Mouse (Mus musculus) erythroid progenitor cell, adult 5-6 weeks (primary cell): ENCODE measurements around the gene Dock9. TPM values are rescaled to one million over a fixed set of nuclear protein-coding genes. Genes with fewer than 3 reads are reported as not detected.
A peak's percentile ranks its signal among the peaks of the same experiment; 100 is the strongest.
"Not testable (repeated sequence)": the region's sequence is repeated elsewhere in the genome, so short reads cannot be mapped to it uniquely, and the experiment has no call there.

Experiments used
- ATAC-seq: replicated peaks from 2 replicates; pipeline ENCODE4 v1.8.0; 2016; ENCODE audit warnings: moderate number of reproducible peaks, mild to moderate bottlenecking, moderate TSS enrichment, inconsistent platforms; ENCODE audit not compliant: poor library complexity, low FRiP score, severe bottlenecking
- total RNA-seq, 2 experiments: library from RNA; stranded (forward) in 1 of 2; stranded (reverse) in 1 of 2; fragments of 150-400 nt in 1 of 2; fragments of 186-747, 209-891 nt in 1 of 2; gene quantifications; 2 replicates each; pipeline versions ENCODE4 v1.2.3 to v1.2.4; 2015 to 2017; ENCODE audit warnings: low replicate concordance in 2 of 2

The Dock9 gene
- total RNA-seq, 2 experiments from 2014 or later = 1.1 to 1.7 TPM

DNA sequence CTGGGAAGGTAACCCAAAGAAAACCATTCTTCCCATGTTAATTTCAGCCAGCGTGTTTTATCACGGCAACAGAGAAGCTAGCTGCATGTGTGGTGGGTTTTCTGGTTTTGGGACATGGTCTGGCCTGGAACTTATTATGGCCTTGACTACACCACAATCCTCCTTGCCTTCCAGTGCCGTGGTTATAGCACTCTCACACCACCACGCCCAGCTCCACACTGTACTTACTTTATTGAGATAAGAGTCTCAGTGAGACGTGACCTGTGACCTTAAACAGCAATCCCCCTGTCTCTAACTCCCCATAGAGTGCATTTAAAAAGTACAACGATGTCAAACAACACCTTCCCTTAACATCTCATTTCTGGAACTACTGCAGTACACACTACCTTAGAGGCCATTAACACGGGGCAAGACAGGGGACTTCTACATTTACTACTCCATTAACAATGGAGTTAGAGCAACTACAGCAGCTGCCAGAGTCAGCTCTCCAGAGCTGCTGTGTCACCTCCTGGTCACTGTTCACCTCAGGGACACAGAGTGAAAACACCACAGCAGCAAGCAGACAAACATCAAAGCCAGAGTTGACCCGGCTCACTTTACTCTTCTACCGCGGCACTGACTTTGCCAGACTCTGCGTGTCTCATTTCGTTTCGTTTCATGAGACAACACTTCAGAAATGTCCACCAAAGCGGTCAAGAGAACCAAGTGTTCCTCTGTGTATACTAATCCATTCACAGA, 86.4 kb downstream of the Dock9 start:
- no peak for ATAC-seq

DNA sequence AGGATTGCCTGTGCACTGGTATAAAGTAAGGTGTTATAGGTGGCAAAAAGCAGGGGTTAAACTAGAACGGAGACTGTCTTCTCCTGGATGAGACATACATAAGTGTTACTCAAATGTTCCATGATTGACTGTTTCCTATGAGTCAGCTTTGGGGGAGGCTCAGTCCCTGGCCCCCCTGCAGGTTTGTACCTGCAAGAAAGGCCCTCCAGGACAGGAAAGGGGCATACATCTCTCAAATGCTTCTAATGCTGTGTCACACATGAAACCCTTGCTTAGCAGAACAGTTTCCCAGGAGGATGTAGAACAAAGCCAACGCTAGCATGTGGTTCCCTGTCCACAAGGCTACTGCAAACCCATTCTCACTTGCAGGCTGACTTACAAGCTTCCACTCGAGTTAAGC, 87.5 kb downstream of the Dock9 start:
- no peak for ATAC-seq

DNA sequence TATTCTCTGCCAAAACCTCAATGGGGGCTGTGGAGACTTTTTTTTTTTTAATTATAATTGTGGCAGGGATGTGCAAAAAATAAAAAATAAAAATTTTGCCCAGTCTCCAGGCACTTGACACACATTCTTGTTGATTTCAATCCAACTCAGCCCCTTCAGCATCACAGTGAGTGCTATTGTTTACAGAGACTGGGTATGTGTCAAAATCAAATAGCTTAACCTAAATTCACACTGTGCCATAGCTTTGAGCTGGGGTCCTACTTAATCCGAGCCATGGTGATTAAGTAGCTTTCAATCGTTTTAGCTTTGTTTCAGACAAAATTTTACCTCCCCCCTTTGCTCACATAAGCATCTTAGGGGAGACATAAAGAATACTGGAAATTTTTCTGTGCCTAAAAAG, 89.4 kb downstream of the Dock9 start:
- ATAC-seq = no peak

DNA sequence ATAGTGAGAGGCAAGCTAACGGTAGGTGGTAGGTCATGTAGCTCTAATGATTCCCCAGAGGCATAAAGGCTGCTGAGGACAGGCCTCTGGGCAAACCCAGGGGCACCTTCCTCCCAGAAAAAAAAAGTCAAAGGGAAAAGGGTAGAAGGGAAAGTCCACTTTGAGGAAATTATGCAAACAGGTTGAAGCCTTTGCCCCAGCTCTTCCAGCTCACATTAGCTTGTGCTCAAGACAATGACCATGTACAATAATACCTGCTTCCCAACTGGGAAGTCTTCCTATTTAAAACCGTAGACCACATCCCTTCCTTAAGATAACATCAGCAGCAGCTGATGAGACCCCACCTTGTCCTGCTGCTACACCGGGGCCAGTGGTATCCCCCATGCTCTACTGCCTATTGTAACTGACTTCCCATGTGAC, 91.1 kb downstream of the Dock9 start:
- ATAC-seq = no peak

DNA sequence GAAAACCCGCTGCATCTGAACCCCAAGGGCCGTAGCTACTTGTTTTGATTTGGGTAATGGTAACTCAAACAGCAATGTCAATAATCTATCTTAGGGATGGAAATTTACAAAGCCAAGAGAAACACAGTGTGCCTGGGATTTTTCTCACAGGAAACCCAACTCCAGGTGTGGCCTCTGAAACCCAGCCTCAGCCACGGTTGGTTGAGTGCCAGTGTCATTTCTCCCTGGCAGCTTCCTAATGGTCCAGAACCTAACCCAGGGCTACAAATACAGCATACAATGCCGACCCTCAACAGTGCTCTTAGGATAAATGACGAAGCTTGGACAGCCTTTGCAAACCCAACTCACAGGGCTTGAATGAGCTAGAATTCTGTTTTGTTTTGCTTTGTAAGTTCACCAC, 92.0 kb downstream of the Dock9 start:
- no peak for ATAC-seq

DNA sequence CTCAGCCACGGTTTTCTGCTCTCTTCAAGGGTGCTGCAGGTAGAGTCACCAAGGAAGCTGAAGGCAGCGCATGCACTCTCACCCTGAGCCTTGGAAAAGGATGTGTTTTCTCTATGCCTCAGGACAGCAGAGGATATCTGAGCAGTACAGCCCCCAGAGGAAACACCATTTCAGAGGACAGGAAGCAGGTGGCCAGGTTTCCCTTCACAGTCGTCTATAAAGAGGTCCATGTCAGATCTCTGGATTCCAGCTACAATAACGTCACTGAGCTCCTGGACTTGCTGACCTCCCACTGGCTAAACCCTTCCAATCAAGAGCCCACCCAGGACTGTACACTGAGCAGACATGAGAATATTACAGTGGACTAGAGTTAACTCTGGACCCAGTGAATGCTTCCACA, 95.1 kb downstream of the Dock9 start:
- no peak for ATAC-seq

DNA sequence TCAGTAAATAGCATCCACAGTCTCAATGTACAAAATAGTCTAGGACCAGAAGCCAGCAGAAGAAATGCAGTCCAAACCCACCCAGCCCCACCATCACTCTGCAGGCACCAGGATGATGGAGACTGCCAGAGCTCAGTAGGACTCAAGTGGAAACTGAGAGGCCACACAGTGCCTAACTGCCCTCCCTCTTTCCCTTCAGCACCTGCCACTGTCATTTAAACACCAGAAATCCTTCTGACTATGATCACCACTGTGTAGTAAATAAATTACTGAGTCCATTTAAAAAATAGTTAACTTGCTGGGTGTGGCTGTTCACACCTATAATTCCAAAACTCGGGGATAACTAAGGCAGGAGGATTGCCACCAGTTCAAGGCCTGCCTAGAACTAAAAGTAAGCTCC, 97.6 kb downstream of the Dock9 start:
- no peak for ATAC-seq

DNA sequence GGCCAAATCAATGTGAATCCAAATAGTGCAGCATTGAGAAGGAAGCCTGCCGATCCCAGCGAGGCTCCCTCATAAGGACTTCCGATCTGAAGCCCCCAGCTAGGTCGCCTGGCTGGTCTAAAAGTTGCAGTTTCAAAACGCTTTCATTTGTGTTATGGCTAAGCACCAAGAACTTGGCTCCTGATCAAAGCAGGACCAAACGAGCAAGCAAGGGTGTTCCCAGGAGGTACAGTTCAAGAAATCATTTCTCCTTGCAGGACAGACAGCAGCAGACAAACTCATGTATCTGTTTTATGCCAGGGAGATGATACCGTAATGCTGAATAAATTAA, 99.1 kb downstream of the Dock9 start:
- no peak for ATAC-seq

DNA sequence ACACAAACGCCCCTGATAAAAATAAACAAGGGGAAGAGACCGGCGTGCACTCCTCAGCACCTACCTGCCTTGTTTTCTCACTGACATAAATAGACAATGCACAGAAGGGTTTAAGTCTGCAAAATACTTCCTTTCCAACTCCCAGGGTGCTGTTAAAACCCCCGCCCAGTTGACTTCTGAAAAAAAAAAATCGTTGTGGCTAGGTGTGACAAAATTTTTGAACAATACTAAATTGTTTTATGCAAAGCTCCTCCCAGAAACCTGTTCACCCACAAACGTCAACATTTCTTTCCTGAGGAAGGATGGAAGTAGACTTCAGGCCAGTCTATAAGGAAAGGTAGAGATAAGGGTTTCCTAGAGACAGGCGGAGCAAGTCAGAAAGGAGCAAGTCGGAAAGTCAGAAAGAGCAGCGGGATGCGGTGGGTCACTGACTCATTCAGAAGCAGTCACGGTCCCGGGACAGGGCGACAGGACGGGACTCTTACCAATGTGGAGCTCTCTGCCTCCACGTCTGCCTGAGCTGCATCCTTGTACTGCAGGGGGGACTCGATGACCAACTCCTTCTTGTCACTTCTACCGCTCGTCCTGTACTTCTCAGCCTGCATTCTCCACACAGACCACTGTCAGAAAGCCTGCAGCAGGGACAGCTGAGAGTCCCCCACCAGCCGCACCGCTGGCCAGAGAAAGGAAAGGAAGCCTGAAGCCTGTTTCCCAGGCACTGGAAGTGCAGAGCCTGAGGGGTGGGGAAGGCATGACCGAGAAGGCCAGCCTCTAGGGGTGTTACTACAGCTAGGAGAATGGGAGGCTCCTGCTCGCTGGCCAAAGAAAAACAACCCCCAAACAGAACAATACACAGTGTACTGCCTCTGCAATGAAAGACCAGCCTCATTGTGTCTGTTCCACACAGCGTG, 99.7 kb downstream of the Dock9 start:
- ATAC-seq = 0 out of 2 replicates have a peak, but pooled peaks have one; percentile 30

DNA sequence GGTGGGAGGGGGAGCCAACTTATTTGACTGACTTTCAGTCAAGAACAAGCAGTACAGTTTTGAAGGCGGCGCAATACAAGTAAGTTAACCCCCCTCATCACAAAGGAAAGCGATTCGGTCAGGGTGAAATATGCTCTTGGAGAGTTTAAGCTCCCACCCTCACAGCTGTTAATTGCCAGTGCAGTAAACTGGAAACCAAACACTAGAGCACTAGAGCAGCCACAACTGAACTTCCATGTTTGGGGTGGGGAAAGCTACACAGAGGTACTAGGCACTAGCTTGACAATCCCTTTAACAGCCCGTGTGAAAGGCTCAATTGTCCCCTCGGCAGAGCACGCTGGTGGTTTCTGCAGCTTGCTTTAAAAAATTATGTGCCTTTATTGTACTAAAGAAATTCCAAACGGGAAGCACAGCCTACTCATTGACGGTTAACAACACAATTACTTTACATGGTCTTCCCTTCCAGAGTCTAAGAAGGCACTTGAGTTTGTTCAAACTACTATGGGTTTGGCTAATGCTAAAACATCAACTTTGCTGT, 100.4 kb downstream of the Dock9 start:
- ATAC-seq = no peak

DNA sequence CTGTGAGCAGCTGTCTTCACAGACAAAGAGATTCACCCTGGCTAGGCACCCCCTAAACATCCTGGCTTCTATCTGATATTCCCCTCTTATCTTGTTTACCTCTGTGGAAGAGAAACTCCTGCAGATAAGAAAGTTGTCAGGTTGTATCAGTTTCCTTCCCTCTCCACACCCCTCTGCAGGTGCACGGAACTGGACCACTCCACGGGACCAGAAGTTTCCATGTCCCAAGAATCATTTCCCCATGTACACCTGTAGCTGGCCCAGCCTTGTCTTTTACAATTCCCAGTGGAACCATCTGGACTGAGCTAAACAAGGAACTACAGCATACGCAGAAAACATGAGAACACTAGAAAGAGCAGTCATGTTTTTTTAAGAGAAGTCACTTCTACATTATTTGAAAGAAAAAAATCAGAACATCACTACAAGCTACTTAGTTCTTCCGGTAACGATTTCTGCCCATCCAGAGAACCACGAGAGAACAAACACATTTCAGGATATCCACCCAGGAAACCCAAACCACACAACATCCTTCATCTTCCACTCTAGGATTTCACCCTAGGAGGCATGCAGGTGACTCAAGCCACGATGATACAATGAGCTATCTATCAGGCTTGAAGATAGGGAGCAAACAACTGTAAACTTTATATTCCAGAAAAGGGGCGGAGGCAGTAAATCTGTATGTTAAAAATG, 101.1 kb downstream of the Dock9 start:
- no peak for ATAC-seq

DNA sequence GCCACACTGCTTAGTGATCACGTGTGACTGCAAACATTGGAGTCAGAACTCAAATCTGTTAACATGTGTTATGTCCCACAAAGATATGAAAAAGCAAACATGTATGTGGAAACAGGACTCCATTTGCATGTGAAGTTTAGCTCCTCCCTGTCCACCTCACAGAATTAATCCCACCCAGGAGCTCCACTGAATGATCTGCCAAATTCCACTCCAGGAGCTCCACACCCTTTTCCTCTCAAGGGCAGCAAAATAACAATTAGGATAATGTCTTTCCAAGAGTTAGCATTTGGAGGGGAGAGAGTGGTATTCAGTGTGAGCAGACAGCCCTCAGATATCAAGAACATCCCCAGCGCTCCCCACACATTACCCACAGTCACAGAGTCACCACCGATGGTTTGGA, 102.9 kb downstream of the Dock9 start:
- ATAC-seq = no peak

DNA sequence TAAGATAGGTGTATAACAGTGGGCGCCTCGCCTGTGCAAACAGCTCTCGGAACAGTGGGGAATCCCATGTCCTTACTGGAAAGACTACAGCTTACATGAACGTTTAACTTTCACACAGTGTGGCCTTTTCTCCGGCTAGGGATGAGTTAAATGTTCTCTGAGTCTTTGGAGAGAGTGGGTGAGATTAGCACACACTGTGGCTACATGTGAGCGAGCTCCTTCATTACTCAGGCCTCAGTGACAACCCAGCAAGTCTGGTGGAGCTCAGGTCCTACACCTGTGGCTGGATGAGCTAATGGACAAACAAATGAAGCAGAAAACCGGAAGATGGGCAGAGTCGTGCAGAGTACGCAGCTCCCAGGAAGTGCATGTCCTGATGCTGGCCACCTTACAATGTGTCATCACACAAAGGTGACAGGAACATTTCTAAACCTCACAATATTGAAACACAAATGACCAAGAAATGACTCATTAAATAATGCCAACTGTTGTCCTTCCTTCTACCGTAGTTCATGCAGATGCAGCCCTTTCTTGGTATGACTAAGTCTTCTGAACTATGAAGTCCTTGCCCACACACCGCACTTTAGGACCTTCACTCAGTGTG, 103.5 kb downstream of the Dock9 start:
- no peak for ATAC-seq

DNA sequence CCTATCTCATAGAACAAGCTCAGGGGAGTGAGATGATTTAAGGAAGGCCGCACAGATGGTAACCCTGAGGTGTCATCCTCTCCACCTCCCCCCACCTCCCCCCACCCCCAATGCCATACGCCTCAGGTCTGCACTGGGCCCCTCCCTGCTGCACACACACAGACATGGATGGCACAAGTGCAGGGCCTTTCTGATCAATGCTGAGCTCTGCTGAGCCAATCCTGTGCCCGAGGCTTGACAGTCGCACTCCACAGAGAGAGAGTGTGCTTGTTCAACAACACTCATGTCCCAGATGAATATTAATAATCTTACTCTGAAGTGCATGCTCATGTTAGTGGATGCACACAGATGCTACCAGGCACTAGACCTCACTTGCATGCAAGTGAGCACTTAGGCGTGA, 108.0 kb downstream of the Dock9 start:
- not testable (repeated sequence) for ATAC-seq

DNA sequence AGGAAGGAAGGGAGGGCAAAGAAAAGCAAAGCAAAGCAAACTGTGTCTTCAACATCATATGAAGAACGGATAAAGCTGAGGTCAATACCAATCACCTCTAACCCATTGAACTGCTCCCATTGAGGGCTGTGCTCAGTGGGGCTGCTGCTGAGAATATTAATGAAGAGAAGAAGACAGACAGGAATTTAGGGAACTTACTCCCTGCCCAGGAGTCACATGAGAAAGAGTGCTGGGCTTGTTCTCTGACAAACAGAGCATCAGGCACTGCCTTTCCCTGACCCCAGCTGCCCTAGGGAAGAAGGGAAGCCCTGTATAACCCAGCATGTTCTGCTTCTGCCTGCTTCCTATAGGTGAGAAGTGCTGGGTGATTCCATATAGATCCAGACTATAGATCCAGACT, 109.5 kb downstream of the Dock9 start:
- no peak for ATAC-seq

DNA sequence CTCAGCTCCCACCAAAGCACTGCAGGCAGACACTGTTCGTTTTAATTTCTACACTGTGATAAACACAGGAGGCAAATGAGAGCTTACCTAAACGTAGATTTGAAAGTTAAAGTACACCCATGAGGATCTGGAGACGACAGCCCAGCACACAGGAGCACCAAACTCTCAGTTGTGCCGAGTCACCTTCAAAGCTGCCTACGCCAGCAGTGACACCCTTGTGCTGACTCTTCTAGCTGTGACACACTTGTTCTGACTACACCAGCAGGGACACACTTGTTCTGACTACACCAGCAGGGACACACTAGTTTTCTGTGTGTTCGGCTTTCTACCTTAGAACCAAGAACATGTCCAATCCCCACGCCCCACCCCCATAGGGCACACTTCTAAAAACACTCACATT, 110.4 kb downstream of the Dock9 start:
- no peak for ATAC-seq

DNA sequence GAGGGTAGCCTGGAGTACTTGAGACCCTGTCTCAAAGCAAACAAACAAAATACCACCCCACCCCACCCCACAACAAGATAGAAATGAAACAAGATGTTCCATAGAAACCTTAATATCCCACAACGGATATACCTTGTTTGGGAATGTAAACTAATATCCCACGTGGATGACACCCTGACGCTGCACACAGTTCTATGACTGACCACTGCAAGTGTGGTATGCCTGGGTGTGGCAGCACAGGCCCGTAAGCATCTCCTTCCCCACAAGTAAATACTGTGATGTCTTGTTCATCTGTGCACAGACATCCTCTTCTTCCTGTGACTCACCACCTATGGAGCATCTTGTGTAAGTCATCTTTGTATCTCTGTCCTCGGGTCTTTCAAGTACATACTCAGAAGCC, 118.7 kb downstream of the Dock9 start:
- ATAC-seq = no peak

DNA sequence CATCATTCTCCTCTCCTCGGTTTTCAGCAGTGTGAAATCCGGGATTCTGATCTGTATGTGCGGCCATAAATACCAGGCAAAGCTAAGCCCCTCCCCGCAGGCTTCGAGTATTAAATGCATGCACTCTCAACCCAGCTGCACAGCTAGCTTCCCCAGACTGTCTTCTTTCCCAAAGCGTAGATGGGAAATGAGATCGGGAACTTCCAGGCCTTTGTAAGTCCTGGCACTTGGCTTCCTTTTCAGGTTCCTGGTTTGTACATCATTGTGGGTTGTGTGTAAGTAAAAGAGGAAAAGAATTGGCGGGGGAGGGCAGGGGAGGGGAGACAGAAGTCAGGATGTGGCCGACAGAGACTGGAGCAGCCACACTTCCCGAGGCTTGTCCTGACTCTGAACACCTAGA, 119.2 kb downstream of the Dock9 start:
- no peak for ATAC-seq

DNA sequence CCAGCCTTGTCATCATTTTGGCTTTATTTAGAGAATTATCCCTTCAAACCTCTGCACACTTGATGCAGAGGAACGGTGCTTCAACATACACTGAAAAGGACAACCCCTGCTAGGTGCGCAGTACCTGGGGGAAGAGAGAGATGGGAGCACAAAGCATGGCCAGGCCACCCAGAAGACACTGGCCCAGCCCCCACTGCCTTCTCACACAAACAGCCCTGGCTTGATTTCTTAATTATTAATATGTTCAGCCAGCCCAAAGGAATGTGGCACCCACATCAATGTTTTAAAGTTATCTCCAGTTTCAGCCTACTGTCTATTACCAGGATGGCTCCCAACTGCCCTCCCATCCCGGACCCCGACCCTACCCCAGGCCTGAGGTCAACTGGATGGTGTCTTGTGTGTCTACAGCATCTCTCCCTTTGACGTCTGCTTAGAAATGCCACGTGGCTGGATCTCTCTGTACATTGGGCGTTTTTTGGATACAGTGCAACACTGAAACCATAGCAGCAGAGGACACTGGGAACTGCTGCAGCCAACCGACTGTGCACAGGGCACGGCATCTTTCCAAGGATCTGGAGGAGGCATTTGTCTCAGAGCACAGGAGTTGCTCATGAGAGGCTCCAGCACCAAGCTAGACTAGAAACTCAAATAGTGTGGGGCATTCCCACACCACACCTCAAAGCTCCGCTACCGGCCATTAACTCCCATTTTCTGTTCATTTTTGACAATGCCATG, 120.9 kb downstream of the Dock9 start:
- ATAC-seq = no peak
